Mouse (Mus musculus): Measurements from ENCODE around the gene 4921501E09Rik. TPM values are rescaled to one million over a fixed set of nuclear protein-coding genes. Genes with fewer than 3 reads are reported as not detected.

4921501E09Rik gene
- not detected for polyA plus RNA-seq (2014; fragmentation: Illumina TruSeq; extraction: RNeasy Lipid Tissue Mini Kit (QIAGEN cat#74804); ENCODE audit: low read depth, low replicate concordance)

GRCm38 (mm10) chr17:33067958-33068357 lies at the start of gene 4921501E09Rik:
Gene 4921501E09Rik (minus strand): TSS chr17:33068058.

GRCm38 (mm10) chr17:33089220-33089949 lies 21.5 kb upstream of the 4921501E09Rik start, which contains the start of gene Zfp563:
Gene Zfp563 (plus strand): TSS chr17:33089310.

DNA sequence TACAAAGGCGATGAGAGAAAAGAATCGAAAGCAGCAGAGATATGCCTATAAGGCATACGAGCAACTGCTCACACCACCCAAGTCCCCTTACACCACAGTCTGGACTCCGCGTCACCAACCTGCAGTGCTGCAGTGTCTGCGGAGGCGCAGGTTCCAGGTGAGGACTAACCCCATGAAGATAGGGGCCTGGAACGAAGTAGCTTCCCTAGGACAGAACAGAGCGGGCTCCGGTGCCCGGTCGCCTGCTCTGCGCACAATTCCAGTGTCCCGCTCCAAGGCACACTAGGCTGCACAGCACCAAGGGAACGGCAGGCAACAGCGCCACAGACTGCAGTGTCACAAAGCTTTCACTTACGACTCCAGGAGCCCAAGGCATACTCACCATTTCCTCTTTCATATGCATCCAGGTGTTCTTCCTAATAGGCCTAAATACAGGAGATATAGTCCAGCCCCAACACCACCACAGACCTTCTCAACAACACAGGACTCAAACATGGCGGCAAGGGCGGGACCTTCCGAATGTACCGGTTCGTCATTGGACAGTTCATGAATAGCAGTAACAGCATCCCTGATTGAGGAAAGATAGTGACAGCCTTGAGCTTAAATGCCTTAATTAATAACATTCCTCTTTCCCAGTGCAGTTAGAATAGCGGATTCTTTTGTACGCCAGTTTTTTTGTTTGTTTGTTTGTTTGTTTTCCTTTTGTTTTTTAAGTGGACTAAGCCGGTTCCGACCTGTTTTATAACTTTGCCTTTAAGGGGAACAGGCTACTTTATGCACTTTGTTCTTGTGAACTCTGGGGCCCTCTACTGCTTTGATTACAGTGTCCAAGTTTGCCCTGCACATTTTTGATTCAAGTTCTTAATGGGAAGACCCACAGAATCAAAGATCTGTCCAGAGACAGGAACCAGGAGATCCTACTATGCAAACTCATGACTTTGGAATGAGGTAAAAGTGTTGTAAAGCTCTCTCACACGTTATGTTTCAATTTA lies 34.7 kb downstream of the 4921501E09Rik start, which contains the start of gene Zfp763:
Gene Zfp763, minus strand, starts transcription at position 503 of the 992 bp plus-strand sequence.

Other genes with a start within 250 kb of the 4921501E09Rik start
- 14.9 TPM for gene Zfp799, start 237.8 kb downstream of the 4921501E09Rik start, polyA plus RNA-seq (2014; fragmentation: Illumina TruSeq; extraction: RNeasy Lipid Tissue Mini Kit (QIAGEN cat#74804); ENCODE audit: low read depth, low replicate concordance)
- 8.4 TPM for gene Zfp870, start 176.4 kb downstream of the 4921501E09Rik start, polyA plus RNA-seq (2014; fragmentation: Illumina TruSeq; extraction: RNeasy Lipid Tissue Mini Kit (QIAGEN cat#74804); ENCODE audit: low read depth, low replicate concordance)
- gene Cyp4f14, start 150.7 kb downstream of the 4921501E09Rik start, polyA plus RNA-seq (2014; fragmentation: Illumina TruSeq; extraction: RNeasy Lipid Tissue Mini Kit (QIAGEN cat#74804); ENCODE audit: low read depth, low replicate concordance): 2.1 TPM
- gene Cyp4f13, start 120.7 kb downstream of the 4921501E09Rik start, polyA plus RNA-seq (2014; fragmentation: Illumina TruSeq; extraction: RNeasy Lipid Tissue Mini Kit (QIAGEN cat#74804); ENCODE audit: low read depth, low replicate concordance): 11.3 TPM
- 11.5 TPM for gene Zfp472, start 102.2 kb downstream of the 4921501E09Rik start, polyA plus RNA-seq (2014; fragmentation: Illumina TruSeq; extraction: RNeasy Lipid Tissue Mini Kit (QIAGEN cat#74804); ENCODE audit: low read depth, low replicate concordance)
- gene Zfp952, start 74.9 kb downstream of the 4921501E09Rik start, polyA plus RNA-seq (2014; fragmentation: Illumina TruSeq; extraction: RNeasy Lipid Tissue Mini Kit (QIAGEN cat#74804); ENCODE audit: low read depth, low replicate concordance): 18.4 TPM
- gene Zfp763, start 34.7 kb downstream of the 4921501E09Rik start, polyA plus RNA-seq (2014; fragmentation: Illumina TruSeq; extraction: RNeasy Lipid Tissue Mini Kit (QIAGEN cat#74804); ENCODE audit: low read depth, low replicate concordance): 19.6 TPM
- 20.4 TPM for gene Zfp563, start 21.3 kb upstream of the 4921501E09Rik start, polyA plus RNA-seq (2014; fragmentation: Illumina TruSeq; extraction: RNeasy Lipid Tissue Mini Kit (QIAGEN cat#74804); ENCODE audit: low read depth, low replicate concordance)
- not detected for gene Morc2b, start 71.6 kb upstream of the 4921501E09Rik start, polyA plus RNA-seq (2014; fragmentation: Illumina TruSeq; extraction: RNeasy Lipid Tissue Mini Kit (QIAGEN cat#74804); ENCODE audit: low read depth, low replicate concordance)
- gene Olfr55, start 100.4 kb upstream of the 4921501E09Rik start, polyA plus RNA-seq (2014; fragmentation: Illumina TruSeq; extraction: RNeasy Lipid Tissue Mini Kit (QIAGEN cat#74804); ENCODE audit: low read depth, low replicate concordance): not detected
- not detected for gene Olfr239, start 123.2 kb upstream of the 4921501E09Rik start, polyA plus RNA-seq (2014; fragmentation: Illumina TruSeq; extraction: RNeasy Lipid Tissue Mini Kit (QIAGEN cat#74804); ENCODE audit: low read depth, low replicate concordance)
- gene Olfr1564, start 153.6 kb upstream of the 4921501E09Rik start, polyA plus RNA-seq (2014; fragmentation: Illumina TruSeq; extraction: RNeasy Lipid Tissue Mini Kit (QIAGEN cat#74804); ENCODE audit: low read depth, low replicate concordance): not detected
- 29.4 TPM for gene Zfp955a, start 187.1 kb upstream of the 4921501E09Rik start, polyA plus RNA-seq (2014; fragmentation: Illumina TruSeq; extraction: RNeasy Lipid Tissue Mini Kit (QIAGEN cat#74804); ENCODE audit: low read depth, low replicate concordance)
- not detected for gene Olfr63, start 196.6 kb upstream of the 4921501E09Rik start, polyA plus RNA-seq (2014; fragmentation: Illumina TruSeq; extraction: RNeasy Lipid Tissue Mini Kit (QIAGEN cat#74804); ENCODE audit: low read depth, low replicate concordance)
- gene Zfp955b, start 221.5 kb upstream of the 4921501E09Rik start, polyA plus RNA-seq (2014; fragmentation: Illumina TruSeq; extraction: RNeasy Lipid Tissue Mini Kit (QIAGEN cat#74804); ENCODE audit: low read depth, low replicate concordance): 18.1 TPM

Data from kidney, adult 10 weeks (tissue).